Mouse (Mus musculus): Measurements from ENCODE around the gene Tor3a.

DNA sequence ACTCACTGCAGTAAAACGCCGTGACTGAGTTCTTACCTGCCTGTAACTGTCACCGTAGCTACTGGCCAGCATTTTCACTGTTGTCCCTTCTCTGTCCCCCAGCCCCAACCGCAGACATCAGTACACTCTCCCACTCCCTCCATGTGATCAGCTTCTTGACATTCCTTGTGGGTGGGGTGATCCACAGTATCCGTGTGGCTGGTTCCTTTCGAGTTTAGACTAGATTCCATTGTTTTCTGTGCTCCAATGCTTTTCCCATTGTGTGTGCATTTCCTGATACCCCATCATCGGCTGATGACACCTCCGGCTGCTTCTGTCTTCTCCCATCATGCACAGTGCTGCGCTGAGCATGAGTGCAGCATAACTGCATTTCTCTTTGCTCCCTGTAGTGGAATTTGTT is 23.5 kb downstream of the Tor3a start:
- TF ChIP-seq CTCF (IDR thresholded peaks at IDR 0.05; ENCODE audit: low read depth) (no peak), EP300 (IDR thresholded peaks at IDR 0.05; ENCODE audit: low read depth) (no peak)
